Mouse (Mus musculus) kidney, adult 10 weeks (tissue): ENCODE results near the gene Mefv. TPM values are rescaled to one million over a fixed set of nuclear protein-coding genes. Genes with fewer than 3 reads are reported as not detected.

Source experiments
- polyA plus RNA-seq: library from polyadenylated mRNA; stranded (reverse); fragments of 350-450 nt; fragmentation: Illumina TruSeq; extraction: RNeasy Lipid Tissue Mini Kit (QIAGEN cat#74804); gene quantifications from one replicate; pipeline ENCODE4 v1.2.3, GENCODE M21; 2014; ENCODE audit warnings: low read depth, low replicate concordance

Gene Mefv
- not detected for polyA plus RNA-seq

GRCm38 (mm10) chr16:3717980-3718379, at the start of gene Mefv:
Gene Mefv (minus strand): TSS chr16:3718097.

GRCm38 (mm10) chr16:3743503-3744185, 25.7 kb upstream of the Mefv start, which contains the start of gene Zfp263:
Gene Zfp263 (plus strand): TSS chr16:3744093.

Other genes starting within 250 kb of the Mefv start
- gene Olfr161, start 127.1 kb downstream of the Mefv start, polyA plus RNA-seq: not detected
- 20.0 TPM for gene Zfp263, start 26.0 kb upstream of the Mefv start, polyA plus RNA-seq
- not detected for gene Olfr15, start 112.8 kb upstream of the Mefv start, polyA plus RNA-seq
- 2.7 TPM for gene Zfp174, start 129.2 kb upstream of the Mefv start, polyA plus RNA-seq
- 96.9 TPM for gene Naa60, start 154.3 kb upstream of the Mefv start, polyA plus RNA-seq
- gene Zfp597, start 166.5 kb upstream of the Mefv start, polyA plus RNA-seq: 11.5 TPM
- 2.8 TPM for gene Gm20695, start 166.6 kb upstream of the Mefv start, polyA plus RNA-seq
- 2.0 TPM for gene 1700037C18Rik, start 190.6 kb upstream of the Mefv start, polyA plus RNA-seq
- 28.5 TPM for gene Cluap1, start 190.7 kb upstream of the Mefv start, polyA plus RNA-seq